Mouse (Mus musculus) ES-Bruce4 (cell line): ENCODE data around the gene Neurl1a. TPM values are rescaled to one million over a fixed set of nuclear protein-coding genes. Genes with fewer than 3 reads are reported as not detected.

Source experiments
- H3K27ac ChIP-seq: 2 replicates; pipeline ENCODE4 v1.5.1; 2012; ENCODE audit warnings: low read length, inconsistent platforms; ENCODE audit not compliant: insufficient read depth
- H3K27me3 ChIP-seq: 2 replicates; pipeline ENCODE4 v1.6.1; 2012; ENCODE audit warnings: mild to moderate bottlenecking, low read length, inconsistent platforms; ENCODE audit not compliant: control insufficient read depth, poor library complexity, insufficient read depth, severe bottlenecking
- H3K36me3 ChIP-seq: 2 replicates; pipeline ENCODE4 v1.6.1; 2012; ENCODE audit warnings: inconsistent platforms, mild to moderate bottlenecking, low read length, moderate library complexity; ENCODE audit not compliant: control insufficient read depth, poor library complexity, insufficient read depth, severe bottlenecking
- H3K4me1 ChIP-seq: one replicate; pipeline ENCODE4 v1.8.1; 2011; ENCODE audit warnings: low read length; ENCODE audit not compliant: control insufficient read depth, insufficient read depth
- H3K4me3 ChIP-seq: 2 replicates; pipeline ENCODE4 v1.5.1; 2011; ENCODE audit warnings: low read depth, mild to moderate bottlenecking, low read length
- H3K9ac ChIP-seq: 2 replicates; pipeline ENCODE4 v1.6.1; 2012; ENCODE audit warnings: low read depth, mild to moderate bottlenecking, inconsistent platforms; ENCODE audit not compliant: poor library complexity, severe bottlenecking
- H3K9me3 ChIP-seq: replicated peaks from 2 replicates; pipeline ENCODE4 v1.6.1; 2012; ENCODE audit warnings: mild to moderate bottlenecking, low read length, inconsistent platforms; ENCODE audit not compliant: control insufficient read depth, poor library complexity, insufficient read depth, severe bottlenecking
- CTCF ChIP-seq: IDR thresholded peaks from one replicate; pipeline ENCODE4 v1.8.1; 2011; ENCODE audit warnings: low read depth, low read length
- EP300 ChIP-seq: IDR thresholded peaks from 2 replicates; pipeline ENCODE4 v1.6.1; 2011; ENCODE audit warnings: low read depth, low read length; ENCODE audit not compliant: insufficient read depth
- POLR2A ChIP-seq: IDR thresholded peaks from one replicate; pipeline ENCODE4 v1.8.1; 2011; ENCODE audit warnings: low read length; ENCODE audit not compliant: insufficient read depth
- polyA plus RNA-seq: library from polyadenylated mRNA; stranded (reverse); fragments of >200 nt; gene quantifications from 2 replicates; pipeline ENCODE4 v1.2.4, GENCODE M21; 2011; ENCODE audit warnings: low read depth; ENCODE audit not compliant: missing spikeins, insufficient read depth, insufficient read length

The Neurl1a gene
- polyA plus RNA-seq, 1 experiment = 8.1 TPM

DNA sequence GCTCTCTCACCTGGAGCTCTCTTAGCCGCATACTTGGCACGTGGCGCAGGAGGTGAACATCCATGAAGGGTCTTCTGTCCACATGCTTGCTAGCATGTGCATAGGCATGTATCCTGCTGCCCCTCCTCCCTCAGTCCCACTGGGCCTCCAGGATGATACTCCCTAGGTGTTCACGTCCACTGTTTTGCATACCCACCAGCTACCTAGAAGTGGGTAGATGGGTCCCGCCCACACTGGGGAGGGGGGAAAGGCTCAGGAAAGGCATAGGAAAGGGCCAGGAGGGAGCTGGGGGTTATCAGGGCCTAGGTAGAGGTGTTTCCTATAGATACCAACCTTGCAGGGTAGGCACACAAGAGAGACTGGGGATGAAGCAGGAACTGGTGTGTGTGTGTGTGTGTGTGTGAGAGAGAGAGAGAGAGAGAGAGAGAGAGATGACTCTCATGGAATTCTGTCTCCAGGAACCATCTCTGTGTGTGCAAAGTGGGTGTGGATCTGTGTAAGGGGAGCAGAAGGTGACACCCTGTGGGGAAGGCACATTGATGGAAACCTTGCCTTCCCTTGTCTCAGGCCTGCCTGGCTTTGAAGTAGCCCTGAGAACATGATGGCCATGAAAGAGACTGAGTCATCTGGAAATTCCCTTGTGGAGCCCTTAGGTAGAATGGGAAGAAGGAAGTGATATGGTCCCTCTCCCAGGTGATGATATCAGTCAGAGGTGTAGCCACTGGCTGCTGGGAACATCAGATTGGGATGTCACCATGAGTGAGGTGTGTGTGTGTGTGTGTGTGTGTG lies 53.7 kb downstream of the Neurl1a start:
- H3K9me3 ChIP-seq = no peaks in the 10 kb centered on the region
- H3K4me3 ChIP-seq = no peak overlapping the region
- H3K36me3 ChIP-seq = no peaks in the 10 kb centered on the region
- H3K27ac ChIP-seq = no peak overlapping the region
- no peaks in the 10 kb centered on the region for H3K4me1 ChIP-seq
- TF ChIP-seq CTCF (no peak), POLR2A (no peak)
- no peak overlapping the region for H3K9ac ChIP-seq
- H3K27me3 ChIP-seq = no peaks in the 10 kb centered on the region

DNA sequence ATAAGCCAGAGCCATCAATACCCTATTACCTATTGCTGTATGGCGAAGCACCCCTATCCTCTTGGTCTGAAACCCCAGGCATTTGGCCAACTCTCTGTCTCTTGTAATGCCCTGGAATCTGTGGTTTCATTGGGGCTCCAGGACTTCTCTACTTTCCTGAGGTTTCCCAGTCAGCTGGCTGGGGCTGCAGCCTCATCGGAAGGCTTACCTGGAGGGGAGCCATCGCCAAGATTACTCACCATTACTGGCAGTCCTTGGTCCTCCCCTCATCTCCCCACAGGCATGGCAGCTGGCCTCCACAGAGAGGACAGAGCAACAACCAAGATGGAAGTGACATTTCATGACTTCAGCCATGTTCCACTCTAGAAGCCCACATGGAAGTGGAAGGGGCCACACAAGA lies 54.5 kb downstream of the Neurl1a start:
- Histone ChIP-seq H3K27me3 (no peaks in the 10 kb centered on the region), H3K27ac (no peak overlapping the region), H3K36me3 (no peaks in the 10 kb centered on the region), H3K9me3 (no peaks in the 10 kb centered on the region), H3K4me1 (no peaks in the 10 kb centered on the region), H3K4me3 (no peak overlapping the region), H3K9ac (no peak overlapping the region)
- TF ChIP-seq CTCF (no peak), EP300 (no peak), POLR2A (no peak)

DNA sequence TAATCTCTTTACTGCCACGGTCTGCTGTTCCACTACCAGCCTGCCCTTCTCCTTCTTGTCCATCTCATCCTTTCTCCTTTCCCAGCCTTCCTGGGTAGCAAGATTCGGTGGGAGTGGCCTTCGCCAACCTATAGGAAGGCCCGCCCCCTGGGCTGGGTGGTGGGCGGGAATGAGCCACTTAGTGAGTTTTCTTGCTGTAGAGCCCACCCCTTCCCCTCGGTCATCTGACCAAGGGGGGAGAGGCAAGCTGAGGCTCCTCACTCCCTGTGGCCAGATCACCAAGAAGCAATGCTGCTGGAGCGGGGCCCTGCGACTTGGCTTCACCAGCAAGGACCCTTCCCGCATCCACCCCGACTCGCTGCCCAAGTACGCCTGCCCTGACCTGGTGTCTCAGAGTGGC lies 61.5 kb downstream of the Neurl1a start:
- H3K4me1 ChIP-seq = no peaks in the 10 kb centered on the region
- no peak overlapping the region for H3K27ac ChIP-seq
- H3K9me3 ChIP-seq = no peaks in the 10 kb centered on the region

DNA sequence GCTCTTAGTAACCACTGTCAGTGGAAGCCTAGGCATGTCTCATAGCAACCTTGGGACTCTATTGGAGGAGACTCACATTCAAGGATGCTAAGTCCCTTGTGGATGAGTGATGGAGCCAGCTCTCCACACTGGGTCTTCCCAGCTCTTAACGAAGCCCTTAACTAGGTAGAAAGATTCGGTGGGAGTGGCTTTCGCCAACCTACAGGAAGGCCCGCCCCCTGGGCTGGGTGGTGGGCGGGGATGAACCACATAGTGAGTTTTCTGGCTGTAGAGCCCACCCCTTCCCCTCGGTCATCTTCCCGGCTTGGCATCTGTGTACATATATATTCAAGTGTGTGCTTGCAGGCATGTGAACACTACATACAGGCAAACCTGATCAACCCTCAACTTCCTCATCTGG lies 62.3 kb downstream of the Neurl1a start:
- TF ChIP-seq CTCF (no peak), EP300 (no peak), POLR2A (no peak)
- H3K27me3 ChIP-seq = no peaks in the 10 kb centered on the region
- H3K9me3 ChIP-seq = no peaks in the 10 kb centered on the region
- H3K4me1 ChIP-seq = no peaks in the 10 kb centered on the region
- peak overlapping the region; percentile 98 for H3K4me3 ChIP-seq
- no peaks in the 10 kb centered on the region for H3K36me3 ChIP-seq
- H3K9ac ChIP-seq = peak overlapping the region; percentile 61
- no peak overlapping the region for H3K27ac ChIP-seq

More for the DNA sequence above, 61.5 kb downstream of the Neurl1a start:
- TF ChIP-seq POLR2A (peak; percentile 85), CTCF (no peak)
- Histone ChIP-seq H3K27me3 (no peaks in the 10 kb centered on the region), H3K36me3 (no peaks in the 10 kb centered on the region), H3K9ac (peak overlapping the region; percentile 61), H3K4me3 (peak overlapping the region; percentile 98)

DNA sequence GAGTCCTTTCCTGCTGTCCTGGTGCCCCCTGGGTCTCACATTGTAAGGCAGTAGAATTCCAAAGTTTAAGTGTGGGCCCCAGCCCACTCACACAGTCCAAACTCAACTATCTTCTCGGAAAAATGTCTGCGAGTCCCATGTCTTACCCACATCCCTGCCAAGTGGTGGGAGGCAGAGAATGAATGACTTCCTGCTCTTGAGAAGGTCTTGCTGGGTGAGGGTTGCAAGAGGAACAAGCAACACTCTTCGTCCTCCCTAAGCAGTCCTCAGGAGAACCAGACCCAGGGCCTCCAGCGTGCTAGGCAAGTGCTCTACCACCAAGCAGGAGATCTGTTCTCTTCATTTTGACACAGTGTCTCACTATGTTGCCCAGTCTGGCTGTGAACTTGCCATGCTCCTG lies 63.6 kb downstream of the Neurl1a start:
- H3K9ac ChIP-seq = no peak overlapping the region

DNA sequence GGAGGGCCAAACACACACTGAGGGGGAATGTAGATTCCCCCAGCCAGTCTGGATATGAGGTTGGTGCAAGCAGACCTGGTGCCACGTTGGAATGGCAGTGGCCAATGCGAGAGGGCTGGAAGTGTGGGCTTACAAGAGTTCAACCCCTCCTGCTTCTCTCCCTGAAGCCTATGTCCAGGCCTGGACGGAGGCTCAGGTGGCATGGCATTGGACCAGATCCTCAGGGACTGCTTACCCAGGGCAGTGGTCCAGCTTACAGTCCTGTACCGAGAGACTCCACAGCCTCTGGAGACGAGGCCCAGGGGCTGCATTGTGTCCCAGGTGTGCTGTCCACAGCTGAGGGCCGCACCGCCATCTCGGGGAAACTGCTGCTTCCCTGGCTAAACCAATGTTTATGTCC lies 66.9 kb downstream of the Neurl1a start:
- Histone ChIP-seq H3K27me3 (no peaks in the 10 kb centered on the region), H3K4me1 (no peaks in the 10 kb centered on the region), H3K36me3 (no peaks in the 10 kb centered on the region), H3K27ac (no peak overlapping the region), H3K4me3 (no peak overlapping the region), H3K9ac (no peak overlapping the region), H3K9me3 (no peaks in the 10 kb centered on the region)
- TF ChIP-seq POLR2A (no peak), EP300 (no peak)

More for the DNA sequence above, 63.6 kb downstream of the Neurl1a start:
- Histone ChIP-seq H3K4me1 (no peaks in the 10 kb centered on the region), H3K27me3 (no peaks in the 10 kb centered on the region), H3K9me3 (no peaks in the 10 kb centered on the region), H3K36me3 (no peaks in the 10 kb centered on the region), H3K4me3 (no peak overlapping the region), H3K27ac (no peak overlapping the region)
- TF ChIP-seq POLR2A (no peak), CTCF (no peak)
